Mouse (Mus musculus) retina, postnatal 7 days (tissue): ENCODE measurements around the gene Brap.
"Not testable (repeated sequence)": the region's sequence is repeated elsewhere in the genome, so short reads cannot be mapped to it uniquely, and the experiment has no call there.

Experiments
- DNase-seq: peaks from one replicate; pipeline ENCODE4 v3.0.0-alpha.2; 2012; ENCODE audit warnings: low read depth, low spot score

Brap gene

DNA sequence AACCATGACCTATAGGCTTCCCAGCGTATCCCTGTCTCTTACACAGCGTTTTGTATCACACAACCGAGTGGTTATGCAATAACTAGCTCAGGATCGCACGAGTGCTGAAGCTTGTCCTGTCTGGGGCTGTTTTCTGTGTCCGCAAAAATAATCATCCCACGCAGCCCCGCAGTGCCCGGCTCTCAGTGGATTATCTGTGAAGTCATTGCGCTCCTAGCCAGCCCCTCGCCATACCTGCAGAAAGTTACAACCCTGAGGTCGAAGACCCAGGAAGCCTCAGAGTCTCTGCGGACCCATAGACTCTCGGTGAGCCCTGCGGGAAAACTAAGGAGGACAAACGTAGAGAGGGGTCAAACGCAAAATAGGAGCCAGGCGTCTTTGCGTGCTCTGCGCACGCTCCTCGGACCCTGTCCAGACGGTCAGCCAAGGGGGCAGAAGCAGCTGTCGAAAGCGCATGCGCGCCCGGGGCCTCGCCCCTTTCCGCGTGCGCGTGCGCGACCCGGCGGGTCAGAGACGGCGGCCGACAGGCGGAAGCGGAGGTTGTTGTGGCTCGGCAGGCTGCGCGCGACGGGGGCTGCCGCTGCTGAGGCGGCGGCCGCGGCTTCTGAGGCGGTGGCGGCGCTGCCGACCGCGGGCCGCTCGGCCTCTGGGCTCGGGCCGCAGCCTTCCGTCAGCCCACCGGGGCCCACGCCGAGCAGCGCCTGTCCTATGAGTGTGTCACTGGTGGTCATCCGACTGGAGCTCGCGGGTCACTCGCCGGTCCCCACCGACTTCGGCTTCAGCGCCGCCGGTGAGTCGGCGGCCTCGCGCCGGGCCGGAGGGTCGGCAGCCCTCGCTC, at the start of gene Brap, which contains the start of gene Acad10:
Gene Brap, plus strand, starts transcription at position 505 of the 838 bp plus-strand sequence.
Gene Acad10, minus strand, starts transcription at position 456 of the 838 bp plus-strand sequence.
- peak; percentile 90 for DNase-seq

DNA sequence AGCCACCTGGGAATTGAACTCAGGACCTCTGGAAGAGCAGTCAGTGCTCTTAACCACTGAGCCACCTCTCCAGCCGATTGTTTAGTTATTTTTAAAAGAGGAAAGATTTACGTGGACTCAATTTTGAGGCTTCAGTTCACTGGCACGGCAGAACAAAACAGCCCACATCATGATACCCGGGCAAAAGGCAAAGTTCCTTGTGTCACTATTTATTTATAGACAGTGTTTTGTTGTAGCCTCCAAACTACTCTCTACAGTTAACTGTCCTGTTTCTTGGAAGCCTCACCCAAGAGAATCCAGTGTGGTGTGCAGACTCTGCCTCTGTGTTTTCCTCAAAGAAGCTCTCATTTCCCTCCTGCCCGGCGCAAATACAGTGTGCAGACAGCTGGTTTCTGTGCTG, 48.3 kb upstream of the Brap start:
- no peak for DNase-seq

DNA sequence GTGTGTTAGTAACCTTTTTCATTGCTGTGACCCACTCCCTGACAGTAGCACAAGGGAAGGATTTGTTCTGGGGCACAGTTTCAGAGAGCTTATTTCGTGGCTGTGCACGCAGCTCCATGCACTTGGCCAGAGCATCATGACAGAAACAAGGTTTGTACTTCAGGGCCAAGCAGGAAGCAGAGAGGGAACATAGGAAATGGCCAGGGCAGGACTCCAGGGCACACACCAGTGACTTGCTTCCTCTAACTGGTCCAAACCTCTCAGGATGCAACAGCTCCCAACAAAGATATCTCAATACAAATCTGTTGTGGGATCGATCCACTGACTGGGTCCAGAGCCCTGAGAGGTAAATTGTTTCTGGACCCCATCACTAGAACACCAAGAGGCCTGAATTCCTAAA, 45.4 kb upstream of the Brap start:
- DNase-seq = not testable (repeated sequence)

DNA sequence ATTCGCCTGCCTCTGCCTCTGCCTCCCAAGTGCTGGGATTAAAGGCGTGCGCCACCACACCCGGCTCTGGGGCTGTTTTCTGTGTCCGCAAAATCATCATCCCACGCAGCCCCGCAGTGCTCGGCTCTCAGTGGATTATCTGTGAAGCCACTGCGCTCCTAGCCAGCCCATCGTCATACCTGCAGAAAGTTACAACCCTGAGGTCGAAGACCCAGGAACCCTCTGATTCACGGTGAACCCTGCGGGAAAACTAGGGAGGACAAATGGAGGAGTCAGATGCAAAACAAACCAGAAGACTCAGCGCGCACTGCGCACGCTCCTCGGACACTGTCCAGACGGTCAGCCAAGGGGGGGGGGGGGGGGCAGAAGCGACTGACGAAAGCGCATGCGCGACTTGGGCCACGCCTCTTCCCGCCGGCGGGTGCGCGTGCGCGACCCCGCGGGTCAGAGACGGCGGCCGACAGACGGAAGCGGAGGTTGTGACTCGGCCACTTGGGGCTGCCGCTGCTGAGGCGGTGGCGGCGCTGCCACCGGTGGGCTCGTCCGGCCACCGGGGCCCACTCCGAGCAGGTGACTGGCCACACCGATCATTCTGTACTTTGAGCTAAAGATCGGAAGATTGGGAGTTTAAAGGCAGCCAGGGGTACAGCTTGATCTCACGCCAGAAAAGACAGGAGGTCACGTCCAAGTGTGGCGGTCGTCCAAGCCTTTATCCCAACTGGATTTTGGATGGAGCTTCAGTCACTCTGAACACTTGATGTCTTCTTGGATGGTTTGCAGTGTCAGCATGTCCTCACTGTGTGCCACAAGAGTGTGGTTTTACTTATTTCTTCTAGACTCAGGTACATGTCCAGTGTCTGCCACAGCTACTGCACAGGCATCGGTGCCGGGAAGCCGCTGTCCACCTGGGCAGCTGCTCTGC, 41.5 kb upstream of the Brap start, which contains the start of gene Acad12:
Gene Acad12, minus strand, starts transcription at position 347 of the 922 bp plus-strand sequence.
- peak; percentile 86 for DNase-seq

DNA sequence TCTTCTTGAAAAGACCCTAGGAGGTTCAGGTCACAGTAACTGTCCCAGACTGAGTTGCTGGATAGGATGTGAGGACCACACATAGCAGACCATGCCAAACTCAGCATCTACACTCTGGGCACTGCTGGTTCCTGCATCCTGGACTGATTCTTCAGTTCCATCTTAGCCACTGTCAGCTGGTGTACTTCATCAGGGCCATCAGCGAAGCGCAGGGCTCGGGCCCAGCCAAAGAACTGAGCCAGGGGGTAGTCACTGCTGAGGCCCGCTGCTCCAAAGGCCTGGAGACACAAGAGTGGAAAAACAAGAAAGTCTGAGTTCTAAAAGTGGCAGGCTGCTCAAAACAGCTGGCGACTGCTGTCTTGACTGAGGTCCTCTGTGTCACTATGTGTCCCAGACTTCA, 39.3 kb upstream of the Brap start:
- no peak for DNase-seq

DNA sequence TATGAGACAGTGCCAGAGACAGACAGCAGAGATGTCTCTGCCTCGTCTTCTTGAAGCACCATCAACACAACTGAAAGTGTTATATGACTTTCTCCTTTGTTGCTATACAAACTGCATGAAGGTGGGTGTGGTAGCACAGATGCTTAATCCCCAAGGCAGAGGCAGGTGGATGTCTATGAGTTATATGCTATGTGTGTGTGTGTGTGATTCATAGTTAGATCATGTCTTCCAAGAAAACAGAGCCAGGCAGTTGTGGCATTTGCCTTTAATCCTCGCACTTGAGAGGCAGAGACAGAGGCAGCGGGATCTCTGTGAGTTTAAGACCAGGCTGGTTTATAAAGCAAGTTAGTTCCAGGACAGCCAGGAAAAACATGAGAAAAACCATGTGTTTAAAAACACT, 37.1 kb upstream of the Brap start:
- DNase-seq = no peak

DNA sequence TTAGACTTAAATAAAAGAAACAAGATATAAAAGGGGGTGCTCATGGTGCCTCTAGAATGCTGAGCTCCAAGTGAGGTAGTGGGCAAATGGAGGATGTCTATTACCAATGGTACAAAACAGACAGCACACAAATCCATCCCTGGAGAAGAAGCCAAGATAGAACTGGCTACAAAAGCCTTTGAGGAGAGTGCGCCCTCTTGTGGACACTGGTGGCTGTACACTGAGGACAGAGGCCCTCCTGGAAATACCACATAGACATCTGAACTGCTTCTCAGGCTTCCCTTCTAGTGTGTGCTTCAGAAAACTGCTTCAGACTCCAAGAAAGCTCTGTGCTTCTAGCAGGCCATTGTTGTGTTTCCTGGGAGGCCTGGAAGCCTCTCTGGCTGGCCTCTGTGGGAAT, 32.5 kb upstream of the Brap start:
- peak; percentile 55 for DNase-seq

DNA sequence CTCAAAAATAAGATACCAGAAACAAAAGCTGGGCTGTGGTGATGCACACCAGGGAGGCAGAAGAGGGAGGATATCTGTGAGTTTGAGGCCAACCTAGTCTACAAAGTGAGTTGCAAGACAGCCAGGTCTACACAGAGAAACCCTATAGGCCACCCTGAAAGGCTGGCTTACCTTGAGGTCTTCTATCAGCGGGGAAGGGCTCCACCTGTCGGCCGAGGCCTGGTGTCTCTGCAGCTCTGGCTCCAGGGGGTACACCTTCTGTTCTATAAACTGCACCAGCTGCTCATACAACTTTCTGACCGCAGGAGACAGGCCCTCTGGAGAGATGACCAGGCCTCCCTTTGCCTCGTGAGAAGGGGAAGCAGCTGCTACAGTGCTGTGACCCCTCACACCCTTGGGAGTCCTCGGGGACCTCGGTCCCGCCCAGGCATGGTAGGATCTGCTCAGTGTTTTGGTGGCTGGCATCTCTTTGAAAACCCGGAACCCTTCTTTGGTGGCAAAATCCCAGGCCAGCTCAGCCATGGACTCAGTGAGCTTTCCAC, 29.2 kb upstream of the Brap start:
- not testable (repeated sequence) for DNase-seq

DNA sequence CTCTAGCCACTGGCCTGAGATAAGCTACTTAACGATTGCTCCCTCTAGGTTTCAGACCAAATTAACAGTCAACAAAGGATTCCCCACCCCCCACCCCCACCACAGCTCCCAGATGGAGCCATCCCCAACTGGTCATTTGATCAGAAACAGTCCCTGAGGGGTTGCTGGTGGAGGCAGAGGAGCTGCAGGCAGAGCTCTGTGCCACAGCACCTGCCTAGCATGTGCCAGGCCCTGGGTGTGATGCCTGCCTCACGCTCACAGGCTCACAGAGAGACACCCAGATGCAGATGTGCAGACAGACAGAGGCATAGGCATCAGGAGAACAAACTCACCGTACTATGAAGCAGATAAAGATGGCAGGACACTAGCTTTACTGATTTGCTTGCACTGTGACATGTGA, 27.6 kb upstream of the Brap start:
- no peak for DNase-seq

DNA sequence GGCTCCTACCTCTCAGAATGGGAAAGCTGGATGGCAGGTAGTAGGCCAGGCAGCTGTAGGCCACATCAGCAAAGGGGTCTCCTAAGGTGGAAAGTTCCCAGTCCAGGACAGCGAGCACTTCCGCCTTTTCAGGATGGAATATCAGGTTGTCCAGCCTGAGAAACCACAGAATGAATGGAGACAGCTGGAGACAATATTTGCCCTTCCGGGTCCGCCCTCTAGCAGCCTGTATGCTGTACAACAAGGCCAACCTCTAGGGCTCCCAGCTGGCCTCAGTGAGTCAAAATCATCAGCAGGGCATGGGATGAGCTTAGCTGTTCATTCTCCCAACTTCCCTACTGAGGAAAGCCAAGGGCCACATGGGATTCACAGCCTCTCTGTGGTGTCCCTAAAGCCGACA, 25.7 kb upstream of the Brap start:
- no peak for DNase-seq

DNA sequence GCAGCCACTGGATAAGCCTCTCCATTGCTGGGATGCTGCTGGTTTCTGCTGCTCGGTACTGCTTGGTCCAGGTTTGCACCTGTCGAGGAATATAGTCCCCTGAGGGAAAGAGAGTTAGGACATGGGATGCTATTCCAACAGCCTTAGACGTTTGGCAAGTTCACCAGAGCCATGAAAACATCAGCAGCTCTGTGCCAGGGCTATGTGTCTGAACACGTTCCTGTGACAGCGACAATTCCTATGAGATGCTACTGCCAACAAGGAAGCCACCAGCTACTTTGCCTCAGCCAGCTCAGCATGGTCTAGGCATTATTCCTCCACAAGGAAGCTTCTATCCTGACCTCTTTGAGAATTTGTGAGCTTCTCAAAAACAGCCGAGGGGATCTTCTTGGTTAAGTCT, 23.1 kb upstream of the Brap start:
- no peak for DNase-seq

DNA sequence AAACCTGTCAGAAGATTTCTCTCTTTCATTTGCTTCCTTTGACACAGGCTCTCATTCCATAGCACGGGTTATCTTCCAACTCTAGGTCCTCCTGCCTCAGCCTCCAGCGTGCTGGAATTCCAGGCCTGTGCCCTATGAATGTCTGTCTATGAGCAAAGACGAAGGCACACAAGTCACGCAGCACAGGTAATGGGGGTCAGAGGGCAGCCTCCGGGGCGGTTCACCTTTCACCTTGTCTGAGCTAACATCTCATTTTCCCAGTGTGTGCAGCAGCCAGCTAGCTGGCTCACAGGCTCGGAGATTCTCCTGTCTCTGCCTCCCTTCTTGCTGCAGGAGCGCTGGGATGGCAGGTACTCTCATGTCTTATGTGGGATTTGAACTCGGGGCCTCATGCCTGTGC, 20.8 kb upstream of the Brap start:
- DNase-seq = no peak

DNA sequence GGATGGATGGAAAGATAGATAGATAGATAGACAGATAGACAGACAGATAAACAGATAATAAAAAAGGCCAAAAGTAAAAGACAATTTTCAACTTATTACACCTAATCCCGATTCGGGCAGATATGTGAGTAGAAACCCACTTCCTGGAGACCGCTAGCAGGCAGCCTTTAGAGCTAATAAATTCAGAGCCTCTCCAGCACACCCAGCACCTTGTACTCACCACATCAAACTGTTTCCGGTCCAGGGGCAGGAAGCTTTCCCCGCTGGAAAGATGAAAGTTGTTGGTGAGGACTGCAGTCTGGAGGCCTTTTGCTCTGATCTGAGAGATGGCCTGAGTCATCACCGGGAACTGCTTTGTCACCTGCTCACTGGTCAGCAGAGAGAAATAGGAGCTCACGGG, 11.2 kb upstream of the Brap start:
- DNase-seq = no peak

DNA sequence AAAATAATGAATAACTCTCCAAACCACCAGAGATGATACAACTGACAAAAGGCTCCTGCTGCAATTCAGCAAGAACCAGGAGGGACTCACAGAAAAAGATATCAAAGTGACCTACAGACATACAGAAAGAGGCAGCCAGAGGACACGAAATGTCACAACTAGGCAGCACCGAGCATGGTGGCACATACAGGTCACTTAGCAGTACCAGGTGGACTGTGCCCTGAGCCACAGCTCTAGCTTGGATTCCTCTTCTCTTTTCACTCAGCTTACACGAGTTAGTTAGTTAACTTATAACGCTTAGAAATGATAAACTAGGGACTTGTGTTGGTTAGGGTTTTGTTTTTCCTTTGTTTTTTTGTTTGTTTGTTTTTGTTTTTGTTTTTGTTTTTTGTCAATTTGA, 5.8 kb upstream of the Brap start:
- no peak for DNase-seq

DNA sequence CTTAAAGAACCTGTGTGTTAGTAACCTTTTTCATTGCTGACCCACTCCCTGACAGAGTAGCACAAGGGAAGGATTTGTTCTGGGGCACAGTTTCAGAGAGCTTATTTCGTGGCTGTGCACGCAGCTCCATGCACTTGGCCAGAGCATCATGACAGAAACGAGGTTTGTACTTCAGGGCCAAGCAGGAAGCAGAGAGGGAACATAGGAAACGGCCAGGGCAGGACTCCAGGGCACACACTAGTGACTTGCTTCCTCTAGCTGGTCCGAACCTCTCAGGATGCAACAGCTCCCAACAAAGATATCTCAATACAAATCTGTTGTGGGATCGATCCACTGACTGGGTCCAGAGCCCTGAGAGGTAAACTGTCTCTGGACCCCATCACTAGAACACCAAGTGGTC, 3.5 kb upstream of the Brap start:
- not testable (repeated sequence) for DNase-seq

DNA sequence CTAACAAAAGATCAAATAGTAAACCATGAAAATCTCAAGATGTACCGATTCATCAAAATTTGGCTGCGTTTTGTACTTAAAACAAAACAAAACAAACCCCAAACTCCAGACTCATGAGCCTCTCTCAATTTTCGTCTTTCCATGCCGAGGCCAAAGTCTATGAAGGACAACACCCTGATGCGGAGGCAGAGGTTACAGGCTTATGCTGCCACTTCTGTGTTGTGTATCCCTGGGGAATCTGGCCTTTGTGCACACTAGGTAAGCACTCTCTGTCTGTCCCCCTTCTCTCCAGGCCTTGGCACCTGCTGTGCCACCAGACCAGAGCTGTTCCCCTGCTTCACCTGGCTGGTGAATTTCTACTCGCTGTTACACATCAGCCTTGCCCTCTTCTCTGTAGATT, 2.7 kb upstream of the Brap start:
- not testable (repeated sequence) for DNase-seq

DNA sequence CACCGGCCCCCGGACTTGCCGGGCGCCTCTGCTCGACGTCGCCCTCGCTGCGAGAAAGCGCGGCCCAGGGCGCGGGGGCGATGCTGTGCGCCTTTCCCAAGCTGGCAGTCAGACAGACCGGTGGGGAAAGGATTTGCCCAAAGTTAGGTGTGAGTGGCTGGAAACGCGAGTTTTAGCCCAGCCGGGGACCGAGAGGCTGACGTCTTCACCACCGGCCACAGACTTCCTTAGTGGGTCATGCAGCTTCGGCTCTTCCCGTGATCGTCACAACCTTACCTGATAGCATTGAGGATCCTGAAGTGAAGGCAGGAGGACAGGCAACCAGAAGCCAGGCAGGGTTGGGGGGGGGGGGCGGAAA, 513 bp downstream of the Brap start:
- no peak for DNase-seq

DNA sequence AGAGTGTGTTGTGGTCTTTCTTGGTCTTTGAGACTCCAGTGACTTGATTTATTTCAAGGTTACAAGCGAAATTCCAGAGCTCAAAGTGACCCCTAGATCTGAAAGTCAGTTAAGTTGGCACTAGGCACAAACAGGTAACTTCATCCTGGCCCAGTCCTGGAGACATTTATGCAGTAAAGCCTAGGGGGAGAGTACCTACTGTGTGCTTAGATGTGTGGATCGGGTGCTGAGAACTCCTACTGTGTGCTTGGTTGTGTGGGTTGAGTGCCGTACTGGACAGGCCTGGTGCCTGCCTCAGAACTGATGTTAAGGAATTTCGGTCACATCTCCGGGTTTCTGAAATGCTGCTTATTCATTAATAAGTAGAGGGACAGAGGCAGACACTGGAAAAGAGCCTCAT, 1.1 kb downstream of the Brap start:
- DNase-seq = no peak

DNA sequence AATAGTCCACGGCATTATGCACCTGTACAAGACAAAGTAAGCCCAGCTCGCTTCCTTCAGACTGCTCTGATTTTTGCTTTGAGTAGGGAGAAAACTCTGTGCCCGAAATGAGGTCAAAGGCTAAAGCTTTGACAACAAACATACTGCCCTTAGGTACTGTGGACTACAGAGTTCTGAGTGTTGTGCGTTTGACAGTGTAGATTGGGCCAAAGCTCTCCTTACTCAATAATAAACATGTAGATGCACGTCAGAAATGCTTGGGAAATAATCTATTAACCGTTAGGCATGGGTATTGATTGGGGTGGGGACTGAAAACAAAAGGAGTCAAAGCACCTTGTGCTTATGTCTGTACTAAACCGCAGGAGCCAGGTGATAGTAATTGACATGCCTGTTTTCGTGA, 3.1 kb downstream of the Brap start:
- DNase-seq = no peak

DNA sequence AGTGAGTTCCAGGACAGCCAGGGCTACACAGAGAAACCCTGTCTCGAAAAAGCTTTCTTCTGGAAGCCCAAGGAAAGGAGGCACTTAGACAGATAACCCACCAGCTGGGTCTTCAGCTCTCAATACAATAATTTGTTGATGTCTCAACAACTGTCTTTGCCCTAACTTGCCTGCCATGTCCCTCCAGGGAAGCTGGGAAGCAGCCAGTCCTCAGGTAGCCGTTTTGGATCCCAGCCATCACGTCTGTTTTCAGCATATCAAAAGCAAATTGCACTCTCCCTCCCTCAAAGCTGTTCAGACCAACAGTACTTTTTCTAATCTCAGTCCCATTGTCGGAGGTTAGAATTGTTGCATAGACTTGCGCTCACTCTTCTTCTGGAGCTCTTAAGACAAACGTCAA, 3.7 kb downstream of the Brap start:
- DNase-seq = no peak

DNA sequence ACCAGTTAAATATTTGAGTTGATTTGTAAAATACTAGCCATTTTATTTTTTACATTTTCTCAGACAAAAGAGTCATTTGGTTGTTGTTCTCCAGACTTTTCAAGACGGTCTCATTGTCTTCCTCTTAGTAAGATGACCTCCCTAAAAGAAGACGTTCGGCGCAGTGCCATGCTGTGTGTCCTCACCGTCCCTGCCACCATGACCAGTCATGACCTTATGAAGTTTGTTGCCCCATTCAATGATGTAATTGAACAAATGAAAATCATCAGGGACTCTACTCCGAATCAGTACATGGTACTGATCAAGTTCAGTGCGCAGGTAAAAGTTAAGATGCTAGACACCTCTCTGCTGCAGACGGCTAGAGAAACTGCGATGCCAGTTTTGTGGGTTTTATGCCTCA, 4.6 kb downstream of the Brap start:
- DNase-seq = no peak

DNA sequence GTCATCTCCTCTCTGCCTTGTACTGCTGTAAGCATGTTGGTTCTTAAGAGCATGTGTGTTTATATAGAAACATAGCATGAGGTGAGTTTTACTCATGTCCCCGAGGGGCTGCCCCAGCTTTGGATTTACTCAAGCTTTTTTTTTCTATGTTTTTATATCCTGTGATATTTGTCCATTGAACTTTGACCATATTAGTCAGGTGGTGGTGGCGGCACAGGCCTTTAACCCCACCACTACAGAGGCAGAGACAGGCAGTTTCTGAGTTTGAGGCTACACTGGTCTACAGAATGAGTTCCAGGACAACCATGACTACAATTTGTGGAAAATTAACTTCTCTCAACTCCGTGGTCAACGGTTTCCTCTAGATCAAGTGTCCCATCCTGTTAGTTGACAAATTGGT, 6.7 kb downstream of the Brap start:
- DNase-seq = no peak
